Mouse (Mus musculus): Measurements from ENCODE around the gene Def6.

- TF ChIP-seq USF1 (IDR thresholded peaks at IDR 0.05; ENCODE audit: low read depth) = no peak
- TF ChIP-seq POLR2A (IDR thresholded peaks at IDR 0.05; ENCODE audit: insufficient read length, low read depth) = no peak
- TF ChIP-seq TCF12 (IDR thresholded peaks at IDR 0.05; ENCODE audit: insufficient read depth, poor library complexity, severe bottlenecking) = no peak
These were observed 28.5 kb downstream of the Def6 start for GRCm38 (mm10) chr17:28235982-28236635.

Data from myocyte (in vitro differentiated cells).